Mouse (Mus musculus): ENCODE measurements around the gene Slc9a9.

The Slc9a9 gene

DNA sequence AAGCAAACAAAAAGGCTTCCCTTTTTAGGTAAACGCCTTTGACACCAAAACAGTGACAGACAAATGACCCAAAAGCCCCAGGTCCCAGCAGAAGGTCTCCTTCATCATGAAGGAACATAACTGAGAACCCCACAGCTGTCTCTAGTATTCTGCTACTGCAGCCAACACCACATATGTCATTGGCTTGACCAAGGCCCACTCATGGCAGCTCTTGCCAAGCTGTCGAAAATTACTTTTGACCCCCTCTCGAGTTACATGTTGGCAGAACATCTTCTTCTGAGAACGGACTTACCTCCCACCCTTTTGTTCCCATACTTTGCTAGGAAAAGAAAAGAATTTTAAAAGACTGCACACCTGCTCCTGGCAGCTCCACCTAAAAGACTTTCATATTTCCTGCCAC is 488.2 kb downstream of the Slc9a9 start:
- DNase-seq (ENCODE audit: low spot score): no peak

GRCm38 (mm10) chr9:95158916-95159315 is 489.2 kb downstream of the Slc9a9 start:
- no peak for DNase-seq (ENCODE audit: low spot score)

DNA sequence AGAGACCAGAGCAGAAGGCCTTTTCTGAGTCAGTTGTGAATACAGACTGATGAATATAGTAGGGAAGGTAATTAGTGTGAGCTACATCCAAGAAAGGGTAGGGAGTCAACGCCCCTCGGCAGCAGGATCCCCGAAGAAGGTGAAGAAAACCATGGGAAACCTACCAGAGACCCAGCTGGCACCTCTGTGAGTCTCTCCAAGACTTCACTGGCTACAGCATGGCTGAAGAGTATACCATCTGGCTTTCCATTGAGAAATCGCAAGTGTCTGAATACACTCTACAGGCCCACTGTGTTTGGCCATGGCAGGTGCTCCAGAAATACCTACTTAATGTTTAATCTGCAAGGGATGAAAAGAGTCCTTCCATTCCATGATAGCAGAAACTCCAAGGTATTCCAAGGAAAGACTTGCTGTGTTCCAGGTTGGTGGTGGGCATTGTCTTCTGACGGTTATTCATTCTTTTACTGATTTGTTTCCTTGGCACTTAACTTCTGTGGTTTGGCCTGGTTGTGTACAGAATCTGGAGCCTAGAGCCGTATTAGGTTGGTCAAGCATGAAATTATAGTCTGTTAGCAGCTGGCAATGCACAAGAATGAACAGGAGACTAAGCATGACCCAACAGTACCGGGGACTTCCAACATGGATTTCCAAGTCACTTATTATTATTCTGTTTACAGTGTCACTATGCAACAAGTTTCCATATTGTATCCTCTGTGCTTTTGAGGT is 491.0 kb downstream of the Slc9a9 start:
- DNase-seq (ENCODE audit: low spot score): no peak

GRCm38 (mm10) chr9:95161699-95162098 is 492.0 kb downstream of the Slc9a9 start:
- DNase-seq (ENCODE audit: low spot score): no peak

- no peak for DNase-seq (ENCODE audit: low spot score)
Observed at GRCm38 (mm10) chr9:95166224-95166623, 496.5 kb downstream of the Slc9a9 start.

DNA sequence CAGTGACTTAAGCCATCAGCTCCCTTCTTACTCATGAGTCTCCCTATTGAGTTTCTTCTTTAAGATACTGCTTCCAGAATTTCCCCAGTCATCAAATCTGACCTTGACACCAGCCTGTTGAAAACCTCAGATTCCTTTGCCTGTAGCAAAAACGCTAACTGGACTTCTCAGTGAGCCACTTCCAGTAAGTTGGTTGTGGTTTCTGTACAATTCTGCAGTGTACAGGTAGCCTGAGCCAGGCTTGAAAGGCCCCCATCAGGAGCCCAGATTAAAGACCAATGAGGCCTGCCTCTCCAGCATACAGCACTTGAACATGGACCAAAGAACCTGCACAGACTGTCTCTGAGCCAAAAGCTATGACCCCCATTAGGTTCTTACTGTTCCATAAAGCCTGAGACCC is 498.1 kb downstream of the Slc9a9 start:
- DNase-seq (ENCODE audit: low spot score): no peak

DNA sequence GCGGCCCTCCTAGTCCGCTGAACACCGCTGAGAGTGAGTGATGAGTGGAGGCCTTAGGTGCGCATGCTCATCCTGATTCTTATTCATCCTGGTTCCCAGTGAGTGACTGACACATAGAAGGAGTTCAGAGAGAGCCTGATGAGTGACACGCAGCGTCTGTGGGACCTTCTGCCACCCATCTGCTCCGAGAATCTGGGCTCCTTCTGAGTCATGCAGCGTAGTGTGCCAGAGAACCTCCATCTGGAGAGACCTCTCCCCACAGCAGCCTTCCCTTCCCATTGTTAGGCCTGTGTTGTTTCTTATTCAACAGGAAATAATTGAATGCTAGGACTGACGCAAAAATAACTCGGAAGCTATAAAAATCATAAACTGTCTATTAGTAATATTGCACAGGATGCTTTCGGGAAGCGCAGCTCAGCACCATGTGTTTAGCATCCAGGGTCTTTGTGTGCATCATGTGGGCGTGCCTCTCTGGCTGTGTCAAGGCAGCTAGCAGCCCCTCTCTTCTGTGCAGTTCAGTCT is 498.8 kb downstream of the Slc9a9 start:
- no peak for DNase-seq (ENCODE audit: low spot score)

- no peak for DNase-seq (ENCODE audit: low spot score)
Observed at GRCm38 (mm10) chr9:95178170-95178569, 508.5 kb downstream of the Slc9a9 start.

DNA sequence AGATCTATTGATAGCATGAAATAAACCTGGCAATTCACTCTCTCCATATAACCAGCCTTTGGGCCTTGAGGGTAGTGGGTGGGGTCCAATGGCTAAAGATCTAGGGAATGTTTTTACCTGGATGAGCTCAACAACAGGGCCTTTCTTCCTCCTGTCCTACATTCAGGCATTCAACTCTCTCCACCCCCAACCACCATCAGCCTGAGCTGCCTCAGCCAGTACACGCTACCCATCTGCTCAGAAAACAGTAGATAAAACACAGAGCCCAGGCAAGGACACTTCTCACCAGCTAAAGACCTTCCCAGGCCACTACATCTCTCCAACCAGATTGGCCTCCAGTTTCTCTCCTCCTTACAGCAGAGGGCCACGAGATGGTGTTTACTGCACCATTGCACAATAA is 510.3 kb downstream of the Slc9a9 start:
- DNase-seq (ENCODE audit: low spot score): no peak

DNA sequence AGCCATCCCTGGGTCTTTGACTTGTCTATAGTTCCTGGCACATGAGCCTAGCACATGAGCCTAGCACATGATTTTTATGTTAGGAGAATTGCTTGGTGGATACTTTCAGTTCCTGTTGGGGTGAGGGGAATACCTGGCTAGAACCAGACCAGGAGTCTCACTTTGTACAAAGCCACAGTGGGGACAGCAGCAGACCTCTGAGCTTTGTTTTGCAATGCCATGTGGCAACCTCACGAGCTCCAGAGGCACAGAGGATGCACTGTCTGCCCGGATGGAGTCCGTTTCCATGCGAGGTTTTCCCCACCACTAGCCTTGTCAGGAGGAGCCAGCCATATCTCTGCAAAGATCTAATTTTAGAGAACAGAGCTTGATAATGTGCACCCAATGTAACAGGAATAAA is 510.9 kb downstream of the Slc9a9 start:
- DNase-seq (ENCODE audit: low spot score): no peak

GRCm38 (mm10) chr9:95181241-95182043 is 511.7 kb downstream of the Slc9a9 start:
- no peak for DNase-seq (ENCODE audit: low spot score)

- no peak for DNase-seq (ENCODE audit: low spot score)
Observed at GRCm38 (mm10) chr9:95182272-95182671, 512.6 kb downstream of the Slc9a9 start.

- no peak for DNase-seq (ENCODE audit: low spot score)
Observed at GRCm38 (mm10) chr9:95184453-95184852, 514.7 kb downstream of the Slc9a9 start.

DNA sequence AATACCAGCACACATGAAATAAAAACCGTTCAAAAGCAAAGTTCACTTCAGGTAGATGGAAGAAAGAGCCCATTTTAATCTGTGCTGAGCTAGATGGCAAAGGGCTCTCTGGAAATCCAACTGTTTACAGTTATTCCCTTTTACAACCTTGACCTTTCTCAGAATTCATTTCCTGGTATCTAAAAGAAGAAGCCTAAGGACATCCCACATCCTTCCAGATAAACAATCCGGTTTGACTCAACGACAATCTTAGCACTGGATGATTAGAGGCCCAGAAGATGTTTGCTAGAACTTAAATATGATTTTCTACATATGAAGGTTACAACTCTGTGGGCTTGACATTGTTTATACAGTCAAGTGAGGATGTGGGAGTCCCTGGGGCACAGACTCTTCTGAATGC is 516.1 kb downstream of the Slc9a9 start:
- DNase-seq (ENCODE audit: low spot score): no peak

DNA sequence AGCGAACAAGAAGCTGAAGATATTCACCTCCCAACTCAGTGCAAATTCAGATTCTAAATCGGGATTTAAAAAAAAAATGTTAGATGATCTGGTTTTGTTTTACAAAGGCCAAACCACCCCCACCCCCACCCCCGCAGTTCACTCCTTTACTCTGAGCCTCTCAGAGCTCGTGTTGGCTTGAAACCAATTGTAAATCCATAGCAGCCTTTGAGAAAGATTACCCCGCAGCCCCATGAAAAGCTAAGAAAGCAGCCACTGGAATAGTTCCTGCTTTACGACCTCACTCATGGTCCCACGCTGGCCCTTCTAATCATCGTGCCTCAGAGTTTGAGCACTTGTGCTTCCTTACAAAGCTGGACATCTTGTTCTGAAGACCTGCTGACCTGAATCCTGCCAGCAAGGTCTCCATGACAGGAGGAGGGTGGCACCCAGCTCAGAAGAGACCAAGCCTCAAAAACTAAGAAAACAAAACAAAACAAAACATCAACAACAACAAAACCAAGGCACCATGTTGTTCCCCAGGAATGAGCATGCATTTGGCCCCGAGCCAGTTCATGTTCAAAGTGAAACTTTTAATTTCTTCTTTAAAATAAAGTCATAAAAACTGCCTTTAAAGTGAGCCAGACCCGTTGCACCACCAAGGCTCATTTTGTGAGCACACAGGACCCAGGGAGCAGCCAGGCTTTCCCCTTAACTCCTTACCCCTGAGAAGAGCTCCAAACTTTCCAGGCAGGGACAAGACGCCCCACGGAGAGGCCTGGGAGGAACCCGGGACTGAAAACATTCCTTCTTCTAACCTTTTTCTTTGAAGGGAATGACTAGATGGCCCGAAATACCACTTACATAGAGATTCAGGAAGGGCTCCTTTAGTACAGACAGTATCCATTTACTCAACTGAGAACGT is 516.9 kb downstream of the Slc9a9 start:
- no peak for DNase-seq (ENCODE audit: low spot score)

- no peak for DNase-seq (ENCODE audit: low spot score)
Observed at GRCm38 (mm10) chr9:95188362-95189217, 518.9 kb downstream of the Slc9a9 start.

GRCm38 (mm10) chr9:95189218-95189605 is 519.5 kb downstream of the Slc9a9 start:
- no peak for DNase-seq (ENCODE audit: low spot score)

DNA sequence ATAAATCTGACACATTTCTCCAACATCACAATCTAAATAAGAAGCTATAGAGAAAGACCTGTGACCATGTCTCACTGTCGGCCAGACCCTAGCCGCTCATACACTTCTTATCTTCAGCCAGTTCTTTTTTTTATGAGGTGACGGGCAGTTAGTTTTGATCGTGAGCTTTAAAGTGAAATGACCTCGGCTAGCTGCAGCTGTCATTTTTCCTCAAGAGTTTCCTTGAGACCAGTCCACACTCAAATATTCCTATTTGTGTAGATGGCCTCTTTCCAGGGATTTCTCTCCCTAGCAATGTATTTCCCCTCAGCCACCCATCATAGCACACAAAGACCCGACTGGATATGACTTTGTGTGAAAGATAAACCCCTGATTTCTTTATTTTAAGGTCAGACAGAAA is 521.7 kb downstream of the Slc9a9 start:
- DNase-seq (ENCODE audit: low spot score): no peak

GRCm38 (mm10) chr9:95192901-95193532 is 523.3 kb downstream of the Slc9a9 start:
- DNase-seq (ENCODE audit: low spot score): no peak

- DNase-seq (ENCODE audit: low spot score): no peak
Observed at GRCm38 (mm10) chr9:95193672-95194071, 524.0 kb downstream of the Slc9a9 start.

DNA sequence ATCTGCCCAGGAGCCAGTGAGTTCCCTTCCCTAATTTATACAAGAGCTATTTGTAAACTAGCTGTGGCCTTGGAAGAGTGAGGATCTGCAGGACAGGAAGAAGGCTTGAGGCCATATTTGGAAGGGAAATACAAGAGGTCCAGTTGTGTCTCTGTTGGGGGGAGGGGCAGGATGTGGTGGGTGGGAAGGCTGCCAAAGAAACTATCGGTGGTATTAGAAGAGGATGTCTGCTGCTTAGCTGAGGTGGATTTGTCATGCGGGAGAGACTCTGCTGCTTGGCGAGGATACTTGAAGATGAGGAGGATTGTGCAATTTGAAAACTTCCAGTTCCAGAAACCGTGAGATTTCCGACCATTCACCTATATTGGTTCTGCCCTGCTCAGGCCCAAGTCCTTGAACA is 524.4 kb downstream of the Slc9a9 start:
- DNase-seq (ENCODE audit: low spot score): no peak
